Mouse (Mus musculus) layer of hippocampus, adult 9-10 months (tissue): ENCODE results near the gene Brinp1.

Source experiments
- DNase-seq: peaks from one replicate; pipeline ENCODE4 v3.0.0; 2022; ENCODE audit warnings: low spot score

Brinp1 gene

GRCm38 (mm10) chr4:68954322-68954901, at the start of gene Brinp1:
TSS of gene Brinp1 (minus strand) at chr4:68954397.
- peak; percentile 69 for DNase-seq

- DNase-seq, result no peak
These were observed 3.1 kb upstream of the Brinp1 start for GRCm38 (mm10) chr4:68957265-68957664.

GRCm38 (mm10) chr4:68955621-68956020, 1.4 kb upstream of the Brinp1 start:
- no peak for DNase-seq

GRCm38 (mm10) chr4:68953667-68954321, 403 bp downstream of the Brinp1 start:
- no peak for DNase-seq

GRCm38 (mm10) chr4:68953131-68953551, 1.1 kb downstream of the Brinp1 start:
- no peak for DNase-seq

GRCm38 (mm10) chr4:68950556-68950955, 3.6 kb downstream of the Brinp1 start:
- DNase-seq, result no peak

- DNase-seq, result no peak
These were observed 11.3 kb downstream of the Brinp1 start for GRCm38 (mm10) chr4:68942938-68943337.

GRCm38 (mm10) chr4:68930022-68930421, 24.2 kb downstream of the Brinp1 start:
- DNase-seq, result no peak

GRCm38 (mm10) chr4:68926091-68926490, 28.1 kb downstream of the Brinp1 start:
- DNase-seq, result no peak

GRCm38 (mm10) chr4:68922944-68923343, 31.3 kb downstream of the Brinp1 start:
- DNase-seq, result no peak

- no peak for DNase-seq
These were observed 31.7 kb downstream of the Brinp1 start for GRCm38 (mm10) chr4:68922504-68922903.

- DNase-seq, result no peak
These were observed 34.1 kb downstream of the Brinp1 start for GRCm38 (mm10) chr4:68920127-68920526.

- no peak for DNase-seq
These were observed 43.3 kb downstream of the Brinp1 start for GRCm38 (mm10) chr4:68910942-68911341.

GRCm38 (mm10) chr4:68906417-68907210, 47.6 kb downstream of the Brinp1 start:
- peak; percentile 74 for DNase-seq

- DNase-seq, result no peak
These were observed 63.7 kb downstream of the Brinp1 start for GRCm38 (mm10) chr4:68890526-68890925.

GRCm38 (mm10) chr4:68886276-68886675, 67.9 kb downstream of the Brinp1 start:
- DNase-seq, result no peak

GRCm38 (mm10) chr4:68872028-68872427, 82.2 kb downstream of the Brinp1 start:
- DNase-seq, result no peak

GRCm38 (mm10) chr4:68865135-68865767, 88.9 kb downstream of the Brinp1 start:
- DNase-seq, result no peak

GRCm38 (mm10) chr4:68864668-68865067, 89.5 kb downstream of the Brinp1 start:
- DNase-seq, result no peak

GRCm38 (mm10) chr4:68856868-68857267, 97.3 kb downstream of the Brinp1 start:
- DNase-seq, result no peak

GRCm38 (mm10) chr4:68849671-68850070, 104.5 kb downstream of the Brinp1 start:
- no peak for DNase-seq

- no peak for DNase-seq
These were observed 107.2 kb downstream of the Brinp1 start for GRCm38 (mm10) chr4:68846976-68847375.

- no peak for DNase-seq
These were observed 108.2 kb downstream of the Brinp1 start for GRCm38 (mm10) chr4:68845964-68846363.
